Mouse (Mus musculus) liver, adult 2 months (tissue): ENCODE measurements around the gene Sall2. TPM values are rescaled to one million over a fixed set of nuclear protein-coding genes. Genes with fewer than 3 reads are reported as not detected.
A peak's percentile ranks its signal among the peaks of the same experiment; 100 is the strongest.

ENCODE experiments used
- DNase-seq: peaks from one replicate; pipeline ENCODE4 v3.0.0-alpha.2; 2011; ENCODE audit warnings: low read depth, low spot score; ENCODE audit errors: extremely low read depth
- H3K27ac ChIP-seq: fragments of 200-500 bp; replicated peaks from 2 replicates; pipeline ENCODE4 v1.5.1; 2012; ENCODE audit warnings: low read depth, mild to moderate bottlenecking, control low read depth, inconsistent platforms, low read length; ENCODE audit not compliant: insufficient read depth
- H3K27me3 ChIP-seq: fragments of 200-500 bp; 2 replicates; pipeline ENCODE4 v1.6.1; 2012; ENCODE audit warnings: mild to moderate bottlenecking, moderate library complexity, low read length, inconsistent platforms; ENCODE audit not compliant: control insufficient read depth, insufficient read depth
- H3K36me3 ChIP-seq: fragments of 200-500 bp; 2 replicates; pipeline ENCODE4 v1.6.1; 2012; ENCODE audit warnings: low read length, inconsistent platforms; ENCODE audit not compliant: control insufficient read depth, insufficient read depth
- H3K4me1 ChIP-seq: fragments of 200-500 bp; 2 replicates; pipeline ENCODE4 v1.6.1; 2011; ENCODE audit warnings: low read length; ENCODE audit not compliant: control insufficient read depth, insufficient read depth
- H3K4me3 ChIP-seq: fragments of 200-500 bp; 2 replicates; pipeline ENCODE4 v1.5.1; 2011; ENCODE audit warnings: low read depth, mild to moderate bottlenecking, control low read depth, low read length, moderate library complexity; ENCODE audit not compliant: insufficient read depth
- H3K79me2 ChIP-seq: fragments of 200-500 bp; 2 replicates; pipeline ENCODE4 v1.6.1; 2012; ENCODE audit warnings: inconsistent platforms, mild to moderate bottlenecking, low read length, moderate library complexity; ENCODE audit not compliant: control insufficient read depth, insufficient read depth
- H3K9ac ChIP-seq: fragments of 200-500 bp; 2 replicates; pipeline ENCODE4 v1.6.1; 2012; ENCODE audit warnings: low read depth, mild to moderate bottlenecking, control low read depth, inconsistent platforms, low read length
- CTCF ChIP-seq: fragments of 200-500 bp; IDR thresholded peaks from 2 replicates; pipeline ENCODE4 v1.5.1; 2011; ENCODE audit warnings: low read depth, low read length, control low read depth
- POLR2A ChIP-seq: fragments of 200-500 bp; IDR thresholded peaks from 2 replicates; pipeline ENCODE4 v1.6.1; 2011; ENCODE audit warnings: low read length, control low read depth; ENCODE audit not compliant: insufficient read depth; ENCODE audit errors: extremely low read depth
- WGBS: fragments of 180-500 bp; shearing (Covaris S2); methylation state at CpG from one replicate; pipeline ENCODE4 v1.1.7; 2018; 5-methylcytosine and 5-hydroxymethylcytosine counted together
- polyA plus RNA-seq: library from polyadenylated mRNA; depleted of rRNA; stranded (reverse); fragments of >200 nt; gene quantifications from 2 replicates; pipeline ENCODE4 v1.2.3, GENCODE M21; 2012; rRNA removed
- total RNA-seq: library from RNA; depleted of rRNA; stranded (reverse); fragments of >200 nt; gene quantifications from 2 replicates; pipeline ENCODE4 v1.2.3, GENCODE M21; 2014; rRNA removed

Gene Sall2
- total RNA-seq (0.74 and 0.94 TPM in 2 replicates), polyA plus RNA-seq (0.80 and 1.4 TPM in 2 replicates)

DNA sequence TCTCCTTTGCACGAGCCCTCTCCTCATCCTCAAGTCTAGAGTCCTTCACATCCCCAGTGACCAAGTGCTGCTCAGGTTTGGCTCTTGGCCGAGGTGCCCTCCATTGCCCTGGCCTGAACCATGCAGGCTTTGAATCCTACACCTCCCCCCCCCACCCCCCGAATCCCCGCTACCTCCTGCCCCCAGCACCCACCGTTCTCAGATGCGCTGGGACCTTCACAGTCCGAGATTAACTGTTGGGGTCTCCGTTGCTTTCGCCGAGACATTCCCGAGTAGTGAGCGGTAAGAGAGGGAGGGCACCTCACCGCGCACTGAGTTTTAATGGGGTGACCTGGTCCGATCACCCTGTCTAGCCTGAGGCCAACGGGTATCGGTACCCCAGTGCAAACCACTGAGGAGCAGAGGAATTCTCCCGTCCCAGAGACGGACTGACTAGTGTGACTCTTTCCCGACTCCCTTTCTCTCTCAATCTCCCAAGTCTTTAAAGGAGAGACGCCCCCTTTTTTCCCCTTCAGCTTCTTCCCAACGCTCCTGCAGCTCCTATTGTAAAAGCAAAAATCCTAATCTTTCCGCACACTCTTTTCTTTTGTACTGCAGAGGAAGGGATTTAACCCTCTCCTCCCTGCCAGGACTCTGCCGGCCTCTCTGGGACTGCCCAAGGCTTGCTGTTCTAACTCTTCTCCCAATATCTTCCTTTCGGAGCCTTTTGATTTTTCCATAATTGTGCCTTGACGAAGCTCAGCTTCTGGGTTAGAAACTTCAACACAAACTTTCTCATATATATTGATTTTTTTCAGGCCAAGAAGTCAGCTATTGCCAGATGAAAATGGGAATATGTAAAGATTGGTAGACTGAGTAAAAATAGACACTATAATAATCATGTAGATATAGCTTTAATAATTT, at the start of gene Sall2:
TSS of gene Sall2 (minus strand) at position 853 of the 903 bp plus-strand sequence.
- peaks cover 12% of the 10 kb centered on the region; the same call in 1 of the 2 replicates for H3K27me3 ChIP-seq
- no peaks in the 10 kb centered on the region for H3K79me2 ChIP-seq
- H3K4me3 ChIP-seq = no peak within 1 kb of the TSS
- 4% methylated on average over 26 of the region's 26 CpGs for WGBS
- TF ChIP-seq CTCF (no peak), POLR2A (no peak)
- peaks cover 2% of the 10 kb centered on the region; the same call in 1 of the 2 replicates for H3K4me1 ChIP-seq
- no peak within 1 kb of the TSS for H3K27ac ChIP-seq
- no peak within 1 kb of the TSS for H3K9ac ChIP-seq
- DNase-seq = no peak
- H3K36me3 ChIP-seq = no peaks in the 10 kb centered on the region

DNA sequence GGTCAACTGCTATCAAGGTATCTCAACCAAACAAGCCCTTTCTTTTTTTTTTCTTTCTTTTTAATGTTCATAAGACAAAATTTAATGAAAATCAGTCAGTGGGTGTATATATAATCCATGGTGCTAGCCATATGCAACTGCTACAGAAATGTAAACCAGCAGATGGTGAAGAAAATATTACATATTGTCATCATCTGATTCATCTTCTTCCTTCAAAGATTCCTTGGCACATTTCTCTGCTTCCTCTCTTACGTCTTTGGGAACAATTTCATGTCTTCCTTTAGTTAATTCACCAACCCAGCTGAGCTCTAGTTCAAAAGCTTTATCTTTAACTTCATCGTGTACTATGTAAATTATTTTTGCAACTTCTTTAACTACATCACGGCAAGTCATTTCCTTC, 40.2 kb upstream of the Sall2 start:
- no peak for DNase-seq
- 82% methylated on average over 3 of the region's 3 CpGs for WGBS
- Histone ChIP-seq H3K9ac (no peak overlapping the region), H3K27ac (no peak overlapping the region), H3K4me1 (no peaks in the 10 kb centered on the region), H3K79me2 (no peaks in the 10 kb centered on the region), H3K4me3 (no peak overlapping the region), H3K36me3 (no peaks in the 10 kb centered on the region), H3K27me3 (no peaks in the 10 kb centered on the region)
- TF ChIP-seq POLR2A = no peak
- no peak for TF ChIP-seq CTCF

DNA sequence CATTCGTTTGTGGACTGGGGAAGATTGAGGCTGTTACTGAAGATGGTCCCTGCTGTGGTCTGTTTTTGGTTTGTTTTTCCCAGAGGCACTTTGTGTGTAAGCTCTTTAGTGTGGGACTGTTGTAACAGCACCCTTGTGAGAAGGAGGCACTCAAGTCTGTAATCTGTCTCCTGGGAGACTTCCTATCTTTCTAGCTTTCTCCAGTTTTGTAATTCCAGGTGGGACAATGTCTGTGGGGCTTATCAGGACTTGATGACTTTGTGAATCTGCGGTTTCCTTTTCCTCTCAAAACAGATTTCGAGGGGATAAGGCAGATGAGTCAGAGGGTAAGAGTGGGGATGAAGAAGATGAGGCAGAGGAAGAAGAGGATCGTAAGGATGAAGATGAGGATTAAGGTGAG, 27.7 kb upstream of the Sall2 start, which contains the start of gene Olfr1513:
TSS of gene Olfr1513 (minus strand) at position 101 of the 400 bp plus-strand sequence.
- no peak for DNase-seq
- H3K36me3 ChIP-seq = no peaks in the 10 kb centered on the region
- H3K79me2 ChIP-seq = no peaks in the 10 kb centered on the region
- no peak for TF ChIP-seq POLR2A
- no peak for TF ChIP-seq CTCF
- no peaks in the 10 kb centered on the region for H3K27me3 ChIP-seq
- H3K4me1 ChIP-seq = no peaks in the 10 kb centered on the region
- no peak within 1 kb of the TSS for H3K27ac ChIP-seq
- H3K4me3 ChIP-seq = no peak within 1 kb of the TSS
- 64% methylated on average over 4 of the region's 4 CpGs for WGBS
- no peak within 1 kb of the TSS for H3K9ac ChIP-seq

DNA sequence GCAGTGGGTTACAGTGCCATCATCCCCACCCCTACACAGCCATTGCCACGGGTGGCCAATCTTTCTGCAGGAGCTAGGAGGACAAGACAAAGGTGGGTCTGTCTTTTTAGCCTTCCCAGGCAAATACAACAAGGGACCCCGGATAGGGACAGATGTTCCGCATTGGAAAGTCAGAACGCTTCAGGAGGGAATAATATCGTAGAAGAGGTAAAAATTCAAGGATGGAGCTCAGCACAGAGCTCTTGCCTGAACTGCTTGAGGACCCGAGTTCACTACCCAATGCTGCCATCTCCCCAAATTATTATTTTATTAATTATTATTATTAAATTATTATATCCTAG, 10.9 kb upstream of the Sall2 start:
- H3K27me3 ChIP-seq = no peaks in the 10 kb centered on the region
- 72% methylated on average over 6 of the region's 6 CpGs for WGBS
- no peak overlapping the region for H3K4me3 ChIP-seq
- no peak for DNase-seq
- no peak overlapping the region for H3K27ac ChIP-seq
- TF ChIP-seq CTCF (no peak), POLR2A (no peak)
- no peaks in the 10 kb centered on the region for H3K4me1 ChIP-seq
- no peak overlapping the region for H3K9ac ChIP-seq
- H3K36me3 ChIP-seq = no peaks in the 10 kb centered on the region
- H3K79me2 ChIP-seq = no peaks in the 10 kb centered on the region

DNA sequence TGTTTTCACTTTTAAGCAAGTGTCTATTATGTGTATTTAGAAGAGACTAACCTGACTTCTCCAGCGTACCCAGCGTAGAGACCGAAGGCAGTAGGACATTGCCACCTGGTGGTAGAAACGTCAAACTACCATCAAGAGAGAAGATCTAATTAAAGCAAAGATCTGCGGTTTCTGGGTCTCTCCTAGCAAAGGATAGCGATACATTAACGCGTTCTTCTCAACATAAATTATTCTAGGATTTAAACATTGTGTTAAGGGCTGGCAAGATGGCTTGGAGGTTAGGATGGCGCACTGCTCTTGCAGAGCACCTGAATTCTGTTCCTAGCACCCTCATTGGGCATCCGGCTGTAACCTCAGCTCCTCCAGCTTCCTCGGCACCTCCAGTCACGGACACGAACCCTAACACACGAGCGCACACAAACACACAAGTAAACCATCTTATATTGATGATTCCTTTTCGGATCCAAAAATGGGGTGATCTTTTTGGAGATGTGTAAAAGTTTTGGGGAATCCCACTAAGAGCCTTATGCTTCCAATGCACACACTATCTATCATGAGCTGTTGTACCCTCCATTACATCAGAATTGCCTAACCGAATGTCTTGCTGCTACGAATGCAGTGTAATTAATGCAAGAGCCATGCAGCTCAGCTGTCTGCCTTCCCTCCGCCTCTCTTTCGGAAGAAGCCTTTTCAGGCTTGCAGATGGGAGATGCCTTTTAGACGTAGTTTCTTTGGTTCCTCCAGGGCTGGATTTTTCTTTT, 10.4 kb upstream of the Sall2 start:
- H3K4me3 ChIP-seq = no peak overlapping the region
- H3K27ac ChIP-seq = no peak overlapping the region
- no peaks in the 10 kb centered on the region for H3K36me3 ChIP-seq
- DNase-seq = peak; percentile 62
- H3K4me1 ChIP-seq = no peaks in the 10 kb centered on the region
- no peaks in the 10 kb centered on the region for H3K79me2 ChIP-seq
- H3K27me3 ChIP-seq = no peaks in the 10 kb centered on the region
- WGBS = 25% methylated on average over 21 of the region's 21 CpGs
- no peak overlapping the region for H3K9ac ChIP-seq
- TF ChIP-seq CTCF = peak; percentile 69
- no peak for TF ChIP-seq POLR2A

DNA sequence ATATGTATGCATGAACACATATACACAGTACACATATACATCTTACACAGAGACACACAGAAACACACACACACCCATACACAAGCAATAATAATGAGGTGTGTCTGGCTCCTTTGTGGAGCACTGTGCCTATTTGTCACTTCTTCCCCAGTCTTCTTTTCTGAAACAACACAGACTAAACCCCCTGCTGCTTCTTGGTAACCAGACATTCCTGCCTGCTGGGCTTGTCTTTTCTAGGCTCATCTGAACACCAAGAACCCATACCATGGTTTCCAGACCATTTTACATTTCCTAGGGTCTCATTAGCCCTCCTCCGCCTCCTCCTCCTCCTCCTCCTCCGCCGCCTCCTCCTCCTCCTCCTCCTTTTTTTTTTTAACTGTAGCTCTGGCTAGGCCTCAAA, 3.6 kb upstream of the Sall2 start:
- no peak overlapping the region for H3K27ac ChIP-seq
- TF ChIP-seq CTCF (no peak), POLR2A (no peak)
- no peak for DNase-seq
- H3K4me3 ChIP-seq = no peak overlapping the region
- H3K79me2 ChIP-seq = no peaks in the 10 kb centered on the region
- H3K27me3 ChIP-seq = peaks cover 7% of the 10 kb centered on the region; the same call in 1 of the 2 replicates
- 76% methylated on average over 3 of the region's 3 CpGs for WGBS
- no peak overlapping the region for H3K9ac ChIP-seq
- no peaks in the 10 kb centered on the region for H3K36me3 ChIP-seq
- peaks cover 2% of the 10 kb centered on the region; the same call in 1 of the 2 replicates for H3K4me1 ChIP-seq
